Comparison of ENCODE assay signal across 16 mouse cellular contexts in genomic region chr3:65262506-65263422, GRCm38 (mm10).
DNase-seq lines count a peak whose midpoint lies in the region; ATAC-seq lines count a peak whose summit lies in the region.
"Had no signal": no experiment of that assay in that cellular context is flagged by ENCODE, and none has a peak within 500 bp of the region (broad histone marks: within the 10 kb centered on the region; RNA-seq: fewer than 3 reads in every experiment).

No protein-coding gene starts in this region.

- no peak for ATAC-seq in heart, embryonic 15.5 days (replicated peaks; ENCODE audit: insufficient number of reproducible peaks, insufficient read depth, low FRiP score, low read depth)
- no peak for ATAC-seq in intestine, embryonic 16.5 days
- ATAC-seq: forebrain, embryonic 13.5 days had no signal

- peak overlapping the region; percentile 17; the same call in 1 of the 2 replicates for H3K4me2 ChIP-seq in heart, embryonic 15.5 days
- no peak overlapping the region for H3K4me2 ChIP-seq in intestine, embryonic 16.5 days (ENCODE audit: low read depth, low read length)
- H3K4me2 ChIP-seq: forebrain, embryonic 13.5 days; hindbrain, embryonic 12.5 days; kidney, embryonic 15.5 days; limb, embryonic 15.5 days had no signal

- 56% methylated on average over 12 of the region's 12 CpGs for WGBS in heart, embryonic 15.5 days
- 78% methylated on average over 12 of the region's 12 CpGs for WGBS in intestine, embryonic 16.5 days

- H3K4me3 ChIP-seq in heart, embryonic 15.5 days = no peak overlapping the region
- no peak overlapping the region for H3K4me3 ChIP-seq in intestine, embryonic 16.5 days (ENCODE audit: low read length)
- H3K4me3 ChIP-seq: forebrain, embryonic 13.5 days; hindbrain, embryonic 12.5 days; kidney, embryonic 15.5 days; limb, embryonic 15.5 days had no signal

- H3K9me3 ChIP-seq in heart, embryonic 15.5 days (replicated peaks) = no peaks in the 10 kb centered on the region
- H3K9me3 ChIP-seq in intestine, embryonic 16.5 days (ENCODE audit: control insufficient read depth, low read length) = no peaks in the 10 kb centered on the region
- H3K9me3 ChIP-seq: forebrain, embryonic 13.5 days; hindbrain, embryonic 12.5 days; kidney, embryonic 15.5 days; limb, embryonic 15.5 days had no signal

- DNase-seq in heart, postnatal 4 days = no peak
- peak; percentile 20 to 38 for DNase-seq in right cerebral cortex, adult 2 months (ENCODE audit: low spot score in 2 of 2)
- DNase-seq in right cerebral cortex, postnatal 25 days = no peak
- DNase-seq in cerebellum, adult 9-10 months = peak; percentile 80
- peak; percentile 78 for DNase-seq in telencephalon, adult 2 months (ENCODE audit: low read depth, low spot score)
- DNase-seq: gastrocnemius, postnatal 25 days; layer of hippocampus, postnatal 36 days; lung, postnatal 14 days; right cerebral cortex, postnatal 4 days; thymus, postnatal 4 days had no signal

- no peaks in the 10 kb centered on the region for H3K36me3 ChIP-seq in heart, embryonic 15.5 days
- H3K36me3 ChIP-seq in intestine, embryonic 16.5 days (ENCODE audit: control insufficient read depth, insufficient read depth, low read length) = no peaks in the 10 kb centered on the region
- H3K36me3 ChIP-seq: hindbrain, embryonic 12.5 days; kidney, embryonic 15.5 days; limb, embryonic 15.5 days had no signal

- H3K4me1 ChIP-seq in heart, embryonic 15.5 days (replicated peaks) = no peaks in the 10 kb centered on the region
- H3K4me1 ChIP-seq in intestine, embryonic 16.5 days (ENCODE audit: control insufficient read depth, insufficient read depth, low read length) = no peaks in the 10 kb centered on the region
- H3K4me1 ChIP-seq: forebrain, embryonic 13.5 days; hindbrain, embryonic 12.5 days; kidney, embryonic 15.5 days; limb, embryonic 15.5 days had no signal

- no peaks in the 10 kb centered on the region for H3K27me3 ChIP-seq in heart, embryonic 15.5 days
- no peaks in the 10 kb centered on the region for H3K27me3 ChIP-seq in intestine, embryonic 16.5 days (replicated peaks; ENCODE audit: control insufficient read depth, insufficient read depth, low read length)
- H3K27me3 ChIP-seq: forebrain, embryonic 13.5 days; hindbrain, embryonic 12.5 days; kidney, embryonic 15.5 days; limb, embryonic 15.5 days had no signal

- no peak overlapping the region for H3K27ac ChIP-seq in heart, embryonic 15.5 days
- no peak overlapping the region for H3K27ac ChIP-seq in intestine, embryonic 16.5 days (ENCODE audit: low read length)
- H3K27ac ChIP-seq: forebrain, embryonic 13.5 days; hindbrain, embryonic 12.5 days; kidney, embryonic 15.5 days; limb, embryonic 15.5 days had no signal

- no peak overlapping the region for H3K9ac ChIP-seq in heart, embryonic 15.5 days
- H3K9ac ChIP-seq in intestine, embryonic 16.5 days (ENCODE audit: low read depth, low read length) = no peak overlapping the region
- H3K9ac ChIP-seq: forebrain, embryonic 13.5 days; hindbrain, embryonic 12.5 days; kidney, embryonic 15.5 days; limb, embryonic 15.5 days had no signal

Comparison
In these comparisons a context has a peak if more than half of its experiments do, and no peak if none do; other contexts are left out.
1. DNase-seq: peak in right cerebral cortex, adult 2 months (2 of 2), cerebellum, adult 9-10 months (single experiment) and telencephalon, adult 2 months (single experiment); none in heart, postnatal 4 days (single experiment) and right cerebral cortex, postnatal 25 days (single experiment).